27 mouse cellular contexts compared by ENCODE assay signal in genomic region chr4:69785481-69786050, GRCm38 (mm10).
A peak's percentile ranks its signal among the peaks of the same experiment; 100 is the strongest.
DNase-seq lines count a peak whose midpoint lies in the region; ATAC-seq and TF ChIP-seq lines count a peak whose summit lies in the region.
"Had no signal": no experiment of that assay in that cellular context is flagged by ENCODE, and none has a peak within 500 bp of the region (broad histone marks: within the 10 kb centered on the region; RNA-seq: fewer than 3 reads in every experiment).

No protein-coding gene starts in this region.

- TF ChIP-seq POLR2A in kidney, adult 2 months (IDR thresholded peaks at IDR 0.05; ENCODE audit: low read depth, low read length), result no peak

- no peaks in the 10 kb centered on the region for H3K36me3 ChIP-seq in forebrain, embryonic 14.5 days (ENCODE audit: control insufficient read depth, insufficient read depth, low read length)
- H3K36me3 ChIP-seq in forebrain, postnatal 0 days (ENCODE audit: insufficient read depth), result no peaks in the 10 kb centered on the region
- no peaks in the 10 kb centered on the region for H3K36me3 ChIP-seq in kidney, adult 2 months (ENCODE audit: control insufficient read depth, insufficient read depth, low read length)
- H3K36me3 ChIP-seq: embryonic facial prominence, embryonic 12.5 days; G1E; heart, embryonic 13.5 days; liver, embryonic 12.5 days; midbrain, embryonic 12.5 days had no signal

- no peaks in the 10 kb centered on the region for H3K4me1 ChIP-seq in forebrain, embryonic 14.5 days (ENCODE audit: control insufficient read depth, insufficient read depth, low read length)
- no peaks in the 10 kb centered on the region for H3K4me1 ChIP-seq in forebrain, postnatal 0 days (ENCODE audit: insufficient read depth)
- no peaks in the 10 kb centered on the region; the same call in 1 of the 2 replicates for H3K4me1 ChIP-seq in kidney, adult 2 months (ENCODE audit: control insufficient read depth, insufficient read depth, low read length)
- H3K4me1 ChIP-seq: embryonic facial prominence, embryonic 12.5 days; heart, embryonic 13.5 days; liver, embryonic 12.5 days; megakaryocyte, embryonic 14.5 days; midbrain, embryonic 12.5 days had no signal

- no peaks in the 10 kb centered on the region for H3K9me3 ChIP-seq in forebrain, embryonic 14.5 days (replicated peaks; ENCODE audit: control insufficient read depth, low read length)
- no peaks in the 10 kb centered on the region for H3K9me3 ChIP-seq in forebrain, postnatal 0 days (ENCODE audit: low read length)
- H3K9me3 ChIP-seq: embryonic facial prominence, embryonic 12.5 days; heart, embryonic 13.5 days; liver, embryonic 12.5 days; midbrain, embryonic 12.5 days had no signal

- ATAC-seq in forebrain, embryonic 14.5 days, result no peak
- ATAC-seq in forebrain, postnatal 0 days, result no peak
- ATAC-seq: inflammation-experienced regulatory T-cells, adult 6 months; liver, embryonic 12.5 days; liver, postnatal 0 days had no signal

- H3K27ac ChIP-seq in forebrain, embryonic 14.5 days (ENCODE audit: low read depth, low read length), result no peak overlapping the region
- no peak overlapping the region for H3K27ac ChIP-seq in forebrain, postnatal 0 days (ENCODE audit: low read depth, low read length)
- no peak overlapping the region for H3K27ac ChIP-seq in kidney, adult 2 months (ENCODE audit: insufficient read depth, low read depth, low read length)
- H3K27ac ChIP-seq: embryonic facial prominence, embryonic 12.5 days; heart, embryonic 13.5 days; kidney, postnatal 0 days; left cerebral cortex, adult 2 months; liver, embryonic 12.5 days; midbrain, embryonic 12.5 days had no signal

- no peak overlapping the region for H3K4me2 ChIP-seq in forebrain, embryonic 14.5 days (ENCODE audit: low read length)
- H3K4me2 ChIP-seq in forebrain, postnatal 0 days (ENCODE audit: low read depth), result no peak overlapping the region
- H3K4me2 ChIP-seq: embryonic facial prominence, embryonic 12.5 days; heart, embryonic 13.5 days; liver, embryonic 12.5 days; midbrain, embryonic 12.5 days had no signal

- no peaks in the 10 kb centered on the region for H3K27me3 ChIP-seq in forebrain, embryonic 14.5 days (replicated peaks; ENCODE audit: control insufficient read depth, insufficient read depth, low read length)
- H3K27me3 ChIP-seq in forebrain, postnatal 0 days (ENCODE audit: insufficient read depth, low read length), result no peaks in the 10 kb centered on the region
- no peaks in the 10 kb centered on the region for H3K27me3 ChIP-seq in kidney, adult 2 months (replicated peaks; ENCODE audit: control insufficient read depth, insufficient read depth, low read length)
- H3K27me3 ChIP-seq: embryonic facial prominence, embryonic 12.5 days; heart, embryonic 13.5 days; liver, embryonic 12.5 days; megakaryocyte, embryonic 14.5 days; midbrain, embryonic 12.5 days had no signal

- no peak overlapping the region for H3K4me3 ChIP-seq in forebrain, embryonic 14.5 days (ENCODE audit: low read depth, low read length)
- H3K4me3 ChIP-seq in forebrain, postnatal 0 days (ENCODE audit: low read depth, low read length), result no peak overlapping the region
- no peak overlapping the region for H3K4me3 ChIP-seq in kidney, adult 2 months (ENCODE audit: insufficient read depth, low read depth, low read length)
- H3K4me3 ChIP-seq: embryonic facial prominence, embryonic 12.5 days; heart, embryonic 13.5 days; left cerebral cortex, adult 2 months; liver, embryonic 12.5 days; megakaryocyte, embryonic 14.5 days; midbrain, embryonic 12.5 days had no signal

- H3K9ac ChIP-seq in forebrain, embryonic 14.5 days (ENCODE audit: low read length), result no peak overlapping the region
- no peak overlapping the region for H3K9ac ChIP-seq in forebrain, postnatal 0 days
- H3K9ac ChIP-seq: embryonic facial prominence, embryonic 12.5 days; heart, embryonic 13.5 days; liver, embryonic 12.5 days; liver, postnatal 0 days; midbrain, embryonic 12.5 days had no signal

- DNase-seq in forebrain, embryonic 14.5 days (ENCODE audit: low spot score), result peak; percentile 3
- DNase-seq in forebrain, postnatal 0 days, result no peak
- peak; percentile 50 for DNase-seq in kidney, adult 2 months
- DNase-seq in kidney, adult 11 months, result no peak
- peak; percentile 21 for DNase-seq in left cerebral cortex, postnatal 4 days
- no peak for DNase-seq in left cerebral cortex, postnatal 10 days (ENCODE audit: extremely low spot score in 1 of 2, low spot score in 2 of 2)
- no peak for DNase-seq in ovary, postnatal 14 days (ENCODE audit: low spot score)
- DNase-seq: adrenal gland, adult 8-10 months; cerebellum, adult 9-10 months; embryo, embryonic 11 days; gastrocnemius, postnatal 10 days; heart, postnatal 10 days; kidney, adult 18-20 months; liver, postnatal 0 days; lung, postnatal 4 days; right cerebral cortex, adult 18-20 months; spleen, adult 18-20 months; thymus, postnatal 14 days had no signal

- no peak for TF ChIP-seq CTCF in forebrain, postnatal 0 days (IDR thresholded peaks at IDR 0.05; ENCODE audit: low read depth)
- no peak for TF ChIP-seq CTCF in kidney, adult 2 months (conservative IDR thresholded peaks at IDR 0.05; ENCODE audit: insufficient read depth, insufficient read length, low read depth, low read length)

- intact Hi-C loops in left cerebral cortex, postnatal 4 days (cut with DNase I), result no loop called here
- intact Hi-C loops in left cerebral cortex, postnatal 10 days (cut with DNase I), result no loop called here

- WGBS in forebrain, embryonic 14.5 days, result 86% methylated on average over 7 of the region's 7 CpGs
- WGBS in forebrain, postnatal 0 days, result 77% methylated on average over 7 of the region's 7 CpGs
- 58% methylated on average over 7 of the region's 7 CpGs for WGBS in kidney, adult 2 months

Comparison
In these comparisons a context has a peak if more than half of its experiments do, and no peak if none do; other contexts are left out.
1. DNase-seq: peak in forebrain, embryonic 14.5 days (single experiment), kidney, adult 2 months (single experiment) and left cerebral cortex, postnatal 4 days (single experiment); none in forebrain, postnatal 0 days (single experiment), kidney, adult 11 months (single experiment), left cerebral cortex, postnatal 10 days (0 of 2) and ovary, postnatal 14 days (single experiment).